Mouse (Mus musculus) right cerebral cortex, postnatal 14 days (tissue): ENCODE measurements at regions not wholly inside any gene's neighbourhood (a gene's known extent, or its start where the extent isn't known, plus 50 kb on each side); places are given as distances from the start of the nearest gene placed in this dataset.

ENCODE experiments used
- DNase-seq: peaks from one replicate; pipeline ENCODE4 v3.0.0; 2022

DNA sequence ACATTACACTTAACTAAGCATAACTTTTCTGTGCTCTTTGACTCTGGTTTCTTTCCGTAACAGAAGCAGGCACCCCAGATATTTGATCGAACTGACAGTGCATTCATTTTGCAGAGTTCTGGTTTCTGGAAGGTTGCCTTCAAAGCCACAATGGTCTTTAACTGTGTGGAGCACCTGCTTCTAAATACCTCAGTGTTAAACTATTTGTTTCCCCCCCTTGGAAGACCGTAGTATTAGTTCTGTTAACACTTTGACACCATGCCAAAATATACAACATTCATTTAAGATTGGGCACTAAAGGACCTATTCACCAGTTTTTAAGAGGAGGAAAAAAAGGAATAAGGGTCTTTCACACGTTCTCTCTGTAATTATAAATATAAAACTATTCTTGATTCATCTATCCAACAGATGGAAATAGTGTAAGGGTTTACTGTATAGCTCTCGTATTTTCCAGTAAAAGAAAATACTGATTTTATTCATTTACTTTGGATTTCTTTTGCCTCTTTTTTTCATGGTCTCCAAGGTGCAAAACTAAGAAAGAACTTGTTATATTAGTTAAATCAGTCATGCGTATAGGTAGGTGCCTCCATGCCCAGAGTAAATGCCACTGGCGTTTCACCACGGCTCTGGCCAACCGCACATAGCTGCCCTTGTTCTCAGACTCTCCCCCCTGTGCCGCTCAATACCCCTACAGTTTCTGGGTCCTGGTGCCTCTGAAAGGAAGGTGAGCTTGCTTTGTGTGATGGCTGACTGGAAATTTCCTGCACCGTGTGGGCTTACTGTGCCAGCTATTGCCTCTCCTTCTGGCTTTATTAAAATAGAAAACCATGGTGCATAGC lies 391.2 kb downstream of the Etnk1 start:
- DNase-seq, result no peak

- DNase-seq, result no peak
Observed at GRCm38 (mm10) chr6:143559316-143559715, 392.3 kb downstream of the Etnk1 start.

DNA sequence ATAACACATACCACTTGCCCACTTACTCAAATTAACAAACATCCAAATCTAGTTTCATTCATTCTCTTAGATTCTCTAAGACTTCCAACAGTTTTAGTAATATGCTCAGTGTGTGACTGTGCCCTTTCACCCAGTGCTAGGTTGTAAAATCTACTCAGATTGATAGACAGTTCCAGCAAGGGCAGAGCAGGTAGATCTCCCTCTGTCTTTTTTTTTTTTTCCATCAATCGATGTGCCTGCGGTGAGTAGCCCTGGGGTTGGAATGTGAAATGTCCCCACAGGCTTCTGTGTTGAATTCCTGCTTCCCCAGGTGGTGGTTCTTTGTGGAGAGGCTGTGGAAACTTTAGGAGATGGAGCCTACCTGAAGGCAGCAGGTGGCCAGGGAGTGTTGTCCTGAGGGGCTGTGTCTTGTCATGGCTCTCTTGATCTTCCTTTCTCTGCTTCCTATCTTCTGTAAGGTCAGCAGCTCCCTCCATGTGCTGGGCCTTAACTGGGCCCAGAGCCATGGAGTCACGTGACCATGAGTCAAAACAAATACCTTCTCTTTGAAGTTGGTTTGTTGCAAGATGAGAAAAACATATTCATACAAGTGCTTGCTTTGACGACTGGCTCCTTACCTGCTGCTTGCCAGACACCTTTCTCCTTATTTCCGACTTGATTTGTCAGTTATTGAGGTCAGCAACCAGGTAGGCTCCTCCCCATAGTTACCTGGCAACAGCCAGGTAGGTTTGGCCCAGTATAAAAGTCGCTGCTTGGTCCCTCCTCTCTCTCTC lies 394.5 kb downstream of the Etnk1 start:
- no peak for DNase-seq

- DNase-seq, result no peak
Observed at GRCm38 (mm10) chr6:143571356-143572115, 404.5 kb downstream of the Etnk1 start.

DNA sequence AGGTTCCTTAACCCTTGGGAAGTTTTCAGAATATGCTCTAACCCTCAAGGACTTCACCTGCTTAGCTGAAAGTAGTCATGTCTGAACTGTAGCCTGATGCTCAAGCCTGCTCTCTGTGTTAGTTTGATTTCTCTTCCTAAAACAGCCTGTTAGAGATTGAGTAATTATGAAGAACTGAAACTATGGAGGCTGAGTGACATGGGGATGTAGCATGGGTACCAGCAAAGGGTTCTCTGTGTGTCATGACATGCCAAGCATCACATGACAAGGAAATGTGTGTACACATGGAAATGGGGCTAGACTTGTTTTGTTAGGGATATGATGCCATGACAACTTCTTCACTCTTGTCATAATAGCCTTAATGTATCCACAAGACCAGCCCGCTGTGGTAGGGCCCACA lies 412.2 kb downstream of the Etnk1 start:
- no peak for DNase-seq

- DNase-seq, result no peak
Observed at GRCm38 (mm10) chr6:143589666-143590065, 422.6 kb downstream of the Etnk1 start.

DNA sequence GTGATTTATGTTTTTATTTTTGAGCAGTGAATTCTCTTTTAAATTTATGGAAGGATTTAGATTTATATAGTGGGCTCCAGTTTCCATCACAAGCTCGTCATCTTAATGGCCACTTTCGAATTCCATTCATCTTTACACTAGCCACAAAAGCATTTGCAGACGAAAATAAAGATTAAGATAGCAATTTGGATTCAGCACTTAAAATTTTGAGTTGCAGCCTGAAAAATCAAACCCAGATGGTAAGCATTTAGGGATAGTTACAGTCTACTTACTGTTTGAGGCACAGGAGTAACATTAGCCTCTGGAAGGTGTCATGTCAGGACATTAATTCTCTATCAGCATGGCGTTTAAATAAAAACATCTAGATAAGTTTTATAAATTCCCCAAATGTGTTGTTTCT lies 423.2 kb downstream of the Etnk1 start:
- no peak for DNase-seq

DNA sequence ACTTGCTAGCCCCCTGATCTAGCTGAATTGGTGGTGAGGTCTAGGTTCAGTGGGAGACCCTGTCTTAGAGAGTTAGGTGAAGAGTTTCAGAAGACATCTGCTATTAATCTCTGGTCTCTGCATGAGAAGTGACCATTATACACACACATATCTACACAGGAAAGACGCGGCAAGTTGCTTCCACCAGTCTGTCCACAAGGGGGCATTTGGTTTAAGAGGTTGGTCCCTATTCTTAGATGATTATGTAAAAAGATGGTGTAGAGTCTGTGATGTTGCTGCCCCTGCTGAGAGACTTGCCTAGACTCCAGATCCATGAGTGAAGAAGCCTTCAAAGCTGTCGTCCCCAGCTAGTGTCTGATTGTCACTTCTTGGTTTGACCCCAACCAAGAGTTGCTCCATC lies 425.5 kb downstream of the Etnk1 start:
- no peak for DNase-seq

DNA sequence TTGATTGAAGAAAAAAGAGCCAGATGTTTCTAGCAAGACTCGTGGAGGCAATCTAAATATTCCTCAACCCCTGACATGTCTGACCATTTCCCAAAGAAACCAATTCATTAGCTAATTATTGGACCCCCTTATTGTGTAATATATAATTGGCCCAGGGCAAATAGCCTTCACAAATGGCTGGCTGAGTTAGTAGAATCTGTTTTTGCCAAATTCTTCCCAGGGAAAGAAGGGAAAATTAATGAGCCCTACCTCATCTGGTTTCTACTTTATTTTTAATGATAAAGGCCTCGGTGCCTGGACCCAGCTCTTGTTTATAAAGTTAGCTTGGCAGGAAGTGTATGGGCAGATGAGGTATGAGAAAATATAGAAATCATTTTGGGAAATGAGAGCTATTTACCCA lies 428.5 kb downstream of the Etnk1 start:
- DNase-seq, result no peak

DNA sequence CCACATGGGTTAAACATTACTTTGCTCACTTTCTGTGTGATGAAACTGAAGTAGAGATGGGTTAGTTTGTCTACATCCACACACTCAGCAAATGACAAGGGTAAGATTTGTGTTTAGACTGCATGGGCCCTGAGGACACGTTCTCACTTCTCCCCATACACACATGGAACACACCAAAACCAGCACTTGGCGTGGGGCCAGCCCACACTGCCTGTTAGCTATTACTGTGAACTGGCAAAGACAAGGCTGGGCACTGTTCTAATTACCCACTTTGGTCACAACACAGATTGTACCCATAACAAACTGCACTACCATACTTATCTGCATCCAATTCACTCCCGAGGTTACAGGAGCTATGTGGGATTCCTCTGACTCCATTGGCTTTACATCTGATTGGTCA lies 430.4 kb downstream of the Etnk1 start:
- peak; percentile 13 for DNase-seq

GRCm38 (mm10) chr6:143598916-143599315 lies 431.9 kb downstream of the Etnk1 start:
- DNase-seq, result no peak

DNA sequence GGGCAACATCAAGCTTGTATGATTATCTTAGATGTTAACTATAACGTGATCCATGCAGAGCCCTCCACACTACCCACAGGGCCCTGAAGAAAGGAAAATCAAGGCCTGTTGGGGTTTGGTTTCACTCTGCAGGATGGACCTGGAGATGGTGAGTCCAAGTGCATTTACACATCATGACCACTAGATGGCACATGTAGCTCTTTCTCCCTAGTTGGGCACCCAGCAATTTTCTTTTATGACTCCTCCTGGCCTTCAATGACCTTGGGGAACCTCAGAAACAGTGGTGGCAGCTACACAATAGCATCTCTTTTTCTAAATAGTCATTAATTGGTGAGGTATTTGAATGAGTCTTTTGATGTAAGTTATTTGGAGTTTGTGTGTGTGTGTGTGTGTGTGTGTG lies 442.1 kb downstream of the Etnk1 start:
- no peak for DNase-seq

- DNase-seq, result no peak
Observed at GRCm38 (mm10) chr6:143612966-143613365, 445.9 kb downstream of the Etnk1 start.

GRCm38 (mm10) chr6:143614431-143614987 lies 447.5 kb downstream of the Etnk1 start:
- DNase-seq, result no peak

DNA sequence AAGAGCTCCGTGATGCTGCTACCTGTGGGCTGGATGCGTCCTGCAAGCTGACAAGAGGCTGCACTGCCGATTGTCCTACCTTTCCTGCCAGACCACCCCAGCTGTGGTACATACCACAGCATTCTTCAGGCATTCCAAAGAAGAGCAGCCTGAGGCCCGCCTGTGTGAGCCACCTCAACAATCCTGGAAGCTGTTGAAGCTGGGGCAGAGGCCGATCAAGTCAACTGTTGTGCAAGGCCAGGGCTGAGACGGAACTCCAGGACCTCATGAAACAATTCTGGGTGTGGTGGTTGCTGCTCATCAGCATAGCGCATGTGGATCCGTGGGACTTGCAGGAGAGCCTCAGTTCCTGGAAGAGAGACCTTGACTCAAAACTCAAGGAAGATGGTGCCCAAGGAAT lies 448.3 kb downstream of the Etnk1 start:
- DNase-seq, result no peak

DNA sequence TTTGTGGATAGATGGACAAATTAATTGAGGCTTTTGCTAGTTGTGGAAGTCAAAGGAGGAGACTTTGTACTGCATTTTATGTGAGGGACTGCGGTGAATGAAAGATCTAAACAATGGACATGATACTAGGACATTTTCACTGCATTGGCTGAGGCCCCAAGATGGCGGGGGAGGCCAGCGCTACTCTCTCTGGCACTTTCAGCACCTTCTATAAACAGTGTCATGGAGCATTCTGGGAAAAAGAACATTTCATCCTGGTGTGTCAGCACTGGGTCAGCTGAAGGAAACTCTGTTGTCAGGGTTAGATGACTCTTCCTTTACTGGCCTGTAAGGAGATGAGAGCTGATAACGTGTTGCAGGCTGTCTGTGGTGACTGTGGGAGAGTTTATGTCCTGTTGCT lies 449.4 kb downstream of the Etnk1 start:
- no peak for DNase-seq

- no peak for DNase-seq
Observed at GRCm38 (mm10) chr6:143618558-143618957, 451.5 kb downstream of the Etnk1 start.

GRCm38 (mm10) chr6:143620583-143620982 lies 453.6 kb downstream of the Etnk1 start:
- no peak for DNase-seq

DNA sequence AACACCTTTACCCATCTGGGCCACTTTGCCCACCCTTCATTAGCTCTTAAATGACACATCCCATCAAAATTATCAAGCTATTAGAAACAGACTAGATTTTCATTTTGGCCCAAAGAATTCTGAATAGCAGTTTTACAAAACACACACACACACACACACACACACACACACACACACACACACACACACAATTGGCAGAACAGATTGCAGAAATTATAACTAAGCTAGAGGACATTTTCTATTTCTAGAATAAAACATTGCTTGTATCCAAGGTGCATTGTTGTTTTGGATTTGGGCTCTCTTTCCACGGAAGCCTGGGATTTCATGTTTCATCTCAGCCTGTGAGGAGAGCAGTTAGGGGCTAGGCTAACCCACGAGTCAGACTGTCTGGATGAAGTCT lies 455.1 kb downstream of the Etnk1 start:
- peak; percentile 11 for DNase-seq

DNA sequence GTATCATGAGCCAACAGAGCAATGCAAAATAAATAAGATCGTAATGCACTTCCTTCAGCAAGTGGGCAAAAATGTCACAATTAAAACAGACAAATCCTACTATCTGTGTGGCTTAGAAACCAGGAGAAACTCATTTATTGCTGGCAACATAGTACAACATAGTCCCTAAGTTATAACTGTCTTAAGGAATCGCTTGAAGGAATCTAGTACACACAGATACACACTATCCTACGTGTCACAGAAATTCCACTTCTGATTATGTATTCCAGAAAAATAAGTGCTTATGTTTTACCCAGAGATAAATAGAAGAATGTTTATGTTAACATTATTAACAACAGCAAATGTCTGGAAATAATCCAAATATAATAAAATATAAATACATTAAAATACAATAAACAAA lies 457.9 kb downstream of the Etnk1 start:
- DNase-seq, result no peak

DNA sequence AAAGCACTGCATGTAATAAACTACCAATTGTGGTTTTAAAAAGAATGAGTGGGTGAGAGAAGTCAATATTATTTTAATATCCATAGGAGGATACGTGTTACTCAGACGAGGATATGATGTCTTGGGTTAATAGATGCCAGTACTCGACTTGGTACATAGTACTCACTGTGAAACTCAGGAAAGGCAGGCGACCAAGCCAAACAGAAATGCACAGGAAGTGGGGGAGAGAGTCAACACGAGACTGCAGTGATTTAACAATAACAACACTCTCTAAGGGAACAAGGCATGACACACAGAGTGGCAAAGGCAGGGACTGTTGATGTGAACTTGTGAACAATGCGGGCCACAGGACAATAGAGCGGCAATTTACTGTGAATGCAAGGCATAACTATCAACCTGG lies 464.6 kb downstream of the Etnk1 start:
- no peak for DNase-seq

DNA sequence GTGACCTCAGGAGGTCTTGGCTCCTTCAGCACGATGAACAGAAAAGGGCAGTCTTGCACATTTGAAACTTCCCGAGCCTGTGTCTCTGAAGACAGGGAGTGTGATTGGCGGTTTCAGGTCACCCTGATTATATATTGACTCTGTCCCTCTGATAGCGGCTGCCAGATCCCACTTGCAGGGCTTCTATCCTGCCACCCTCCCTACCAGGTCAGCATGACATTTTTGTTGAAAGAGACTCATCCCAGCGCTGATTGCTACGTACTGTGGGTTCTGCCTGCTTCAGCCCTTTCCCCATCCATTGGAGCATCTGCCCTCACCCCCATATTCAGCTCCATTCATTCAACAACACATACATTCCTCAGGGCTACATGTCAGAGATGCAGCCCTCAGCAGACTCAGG lies 466.7 kb downstream of the Etnk1 start:
- DNase-seq, result no peak

DNA sequence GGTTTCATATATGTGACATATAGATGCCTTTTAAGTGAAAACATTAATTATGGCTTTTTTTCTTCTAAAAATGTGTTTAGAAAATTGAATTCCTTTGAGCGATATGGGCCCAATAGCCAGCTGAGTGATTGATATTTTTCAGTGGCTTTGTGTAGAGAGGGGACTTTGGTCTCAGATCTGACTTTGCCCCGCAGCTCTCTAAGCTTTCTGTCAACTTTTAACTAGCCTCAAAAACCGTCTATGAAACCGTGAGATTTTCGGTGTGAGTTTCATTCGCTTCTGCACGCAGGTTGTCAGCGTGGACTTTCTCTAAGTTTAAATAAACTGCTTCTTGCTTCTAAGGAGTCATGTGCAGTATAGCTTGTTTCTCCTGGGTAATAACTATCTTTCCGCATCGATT lies 467.3 kb downstream of the Etnk1 start:
- no peak for DNase-seq
